Mouse (Mus musculus): ENCODE data around the gene Mrrf. TPM values are rescaled to one million over a fixed set of nuclear protein-coding genes. Genes with fewer than 3 reads are reported as not detected.

Gene Mrrf
- polyA plus RNA-seq, 1 experiment from 2014 or later: 30.8 TPM

- Histone ChIP-seq H3K9me3 (ENCODE audit: control insufficient read depth, low read length) (no peaks in the 10 kb centered on the region), H3K9ac (ENCODE audit: low read length) (no peak overlapping the region), H3K27me3 (ENCODE audit: control insufficient read depth, insufficient read depth, low read length) (peaks cover 21% of the 10 kb centered on the region), H3K4me1 (ENCODE audit: control insufficient read depth, insufficient read depth, low read length) (no peaks in the 10 kb centered on the region), H3K4me3 (ENCODE audit: low read depth, low read length) (no peak overlapping the region), H3K4me2 (no peak overlapping the region), H3K27ac (ENCODE audit: low read depth, low read length) (no peak overlapping the region), H3K36me3 (ENCODE audit: control insufficient read depth, insufficient read depth, low read length) (no peaks in the 10 kb centered on the region)
- no peak for ATAC-seq (ENCODE audit: low FRiP score)
- DNase-seq (ENCODE audit: low spot score, missing footprints): no peak
- WGBS: 90% methylated on average over 5 of the region's 5 CpGs
Measured at GRCm38 (mm10) chr2:36215203-36215739, 79.1 kb downstream of the Mrrf start.

GRCm38 (mm10) chr2:36216546-36216945 lies 80.4 kb downstream of the Mrrf start:
- H3K27ac ChIP-seq (ENCODE audit: low read depth, low read length): no peak overlapping the region
- DNase-seq (ENCODE audit: low spot score, missing footprints) (no peak), ATAC-seq (ENCODE audit: low FRiP score) (no peak)
- no peaks in the 10 kb centered on the region for H3K4me1 ChIP-seq (ENCODE audit: control insufficient read depth, insufficient read depth, low read length)
- H3K4me3 ChIP-seq (ENCODE audit: low read depth, low read length): no peak overlapping the region
- no peak overlapping the region for H3K9ac ChIP-seq (ENCODE audit: low read length)
- no peak overlapping the region for H3K4me2 ChIP-seq
- H3K9me3 ChIP-seq (ENCODE audit: control insufficient read depth, low read length): no peaks in the 10 kb centered on the region
- peaks cover 8% of the 10 kb centered on the region for H3K27me3 ChIP-seq (ENCODE audit: control insufficient read depth, insufficient read depth, low read length)
- no peaks in the 10 kb centered on the region for H3K36me3 ChIP-seq (ENCODE audit: control insufficient read depth, insufficient read depth, low read length)

- ATAC-seq (ENCODE audit: low FRiP score) (no peak), DNase-seq (ENCODE audit: low spot score, missing footprints) (no peak)
- Histone ChIP-seq H3K4me2 (no peak overlapping the region), H3K27me3 (ENCODE audit: control insufficient read depth, insufficient read depth, low read length) (peaks cover 3% of the 10 kb centered on the region; the same call in 1 of the 2 replicates), H3K9me3 (ENCODE audit: control insufficient read depth, low read length) (no peaks in the 10 kb centered on the region), H3K4me1 (ENCODE audit: control insufficient read depth, insufficient read depth, low read length) (no peaks in the 10 kb centered on the region), H3K4me3 (ENCODE audit: low read depth, low read length) (no peak overlapping the region), H3K27ac (ENCODE audit: low read depth, low read length) (no peak overlapping the region), H3K36me3 (ENCODE audit: control insufficient read depth, insufficient read depth, low read length) (no peaks in the 10 kb centered on the region), H3K9ac (ENCODE audit: low read length) (no peak overlapping the region)
- 60% methylated on average over 4 of the region's 4 CpGs for whole genome bisulfite sequencing
Measured at GRCm38 (mm10) chr2:36216953-36217573, 80.9 kb downstream of the Mrrf start.

- Histone ChIP-seq H3K36me3 (ENCODE audit: control insufficient read depth, insufficient read depth, low read length) (no peaks in the 10 kb centered on the region), H3K4me2 (no peak overlapping the region), H3K4me1 (ENCODE audit: control insufficient read depth, insufficient read depth, low read length) (no peaks in the 10 kb centered on the region), H3K27ac (ENCODE audit: low read depth, low read length) (no peak overlapping the region), H3K4me3 (ENCODE audit: low read depth, low read length) (no peak overlapping the region), H3K27me3 (ENCODE audit: control insufficient read depth, insufficient read depth, low read length) (no peaks in the 10 kb centered on the region), H3K9me3 (ENCODE audit: control insufficient read depth, low read length) (no peaks in the 10 kb centered on the region), H3K9ac (ENCODE audit: low read length) (no peak overlapping the region)
- ATAC-seq (ENCODE audit: low FRiP score) (no peak), DNase-seq (ENCODE audit: low spot score, missing footprints) (no peak)
- WGBS: 62% methylated on average over 5 of the region's 5 CpGs
Measured at GRCm38 (mm10) chr2:36217692-36218233, 81.6 kb downstream of the Mrrf start.

- no peak for ATAC-seq (ENCODE audit: low FRiP score)
- DNase-seq (ENCODE audit: low spot score, missing footprints): no peak
- Histone ChIP-seq H3K4me1 (ENCODE audit: control insufficient read depth, insufficient read depth, low read length) (no peaks in the 10 kb centered on the region), H3K4me3 (ENCODE audit: low read depth, low read length) (no peak overlapping the region), H3K36me3 (ENCODE audit: control insufficient read depth, insufficient read depth, low read length) (no peaks in the 10 kb centered on the region), H3K4me2 (no peak overlapping the region), H3K27me3 (ENCODE audit: control insufficient read depth, insufficient read depth, low read length) (no peaks in the 10 kb centered on the region), H3K9me3 (ENCODE audit: control insufficient read depth, low read length) (no peaks in the 10 kb centered on the region), H3K9ac (ENCODE audit: low read length) (no peak overlapping the region), H3K27ac (ENCODE audit: low read depth, low read length) (no peak overlapping the region)
- WGBS: 88% methylated on average over 8 of the region's 8 CpGs
Measured at GRCm38 (mm10) chr2:36220106-36220505, 83.9 kb downstream of the Mrrf start.

GRCm38 (mm10) chr2:36220891-36221290 lies 84.7 kb downstream of the Mrrf start:
- H3K27me3 ChIP-seq (ENCODE audit: control insufficient read depth, insufficient read depth, low read length): no peaks in the 10 kb centered on the region
- no peak overlapping the region for H3K4me3 ChIP-seq (ENCODE audit: low read depth, low read length)
- no peak overlapping the region for H3K27ac ChIP-seq (ENCODE audit: low read depth, low read length)
- H3K9me3 ChIP-seq (ENCODE audit: control insufficient read depth, low read length): no peaks in the 10 kb centered on the region
- no peak for ATAC-seq (ENCODE audit: low FRiP score)
- no peak for DNase-seq (ENCODE audit: low spot score, missing footprints)
- H3K4me1 ChIP-seq (ENCODE audit: control insufficient read depth, insufficient read depth, low read length): no peaks in the 10 kb centered on the region
- H3K36me3 ChIP-seq (ENCODE audit: control insufficient read depth, insufficient read depth, low read length): no peaks in the 10 kb centered on the region
- WGBS: 81% methylated on average over 4 of the region's 4 CpGs
- H3K9ac ChIP-seq (ENCODE audit: low read length): no peak overlapping the region
- no peak overlapping the region for H3K4me2 ChIP-seq

- 73% methylated on average over 7 of the region's 7 CpGs for WGBS
- H3K27ac ChIP-seq (ENCODE audit: low read depth, low read length): no peak overlapping the region
- no peaks in the 10 kb centered on the region for H3K27me3 ChIP-seq (ENCODE audit: control insufficient read depth, insufficient read depth, low read length)
- H3K9me3 ChIP-seq (ENCODE audit: control insufficient read depth, low read length): no peaks in the 10 kb centered on the region
- no peaks in the 10 kb centered on the region for H3K36me3 ChIP-seq (ENCODE audit: control insufficient read depth, insufficient read depth, low read length)
- H3K4me1 ChIP-seq (ENCODE audit: control insufficient read depth, insufficient read depth, low read length): no peaks in the 10 kb centered on the region
- H3K4me3 ChIP-seq (ENCODE audit: low read depth, low read length): no peak overlapping the region
- ATAC-seq (ENCODE audit: low FRiP score): no peak
- H3K9ac ChIP-seq (ENCODE audit: low read length): no peak overlapping the region
- no peak for DNase-seq (ENCODE audit: low spot score, missing footprints)
- H3K4me2 ChIP-seq: no peak overlapping the region
Measured at GRCm38 (mm10) chr2:36222168-36222848, 86.1 kb downstream of the Mrrf start.

GRCm38 (mm10) chr2:36223436-36223835 lies 87.2 kb downstream of the Mrrf start:
- H3K9ac ChIP-seq (ENCODE audit: low read length): no peak overlapping the region
- DNase-seq (ENCODE audit: low spot score, missing footprints) (no peak), ATAC-seq (ENCODE audit: low FRiP score) (no peak)
- H3K36me3 ChIP-seq (ENCODE audit: control insufficient read depth, insufficient read depth, low read length): no peaks in the 10 kb centered on the region
- no peak overlapping the region for H3K4me2 ChIP-seq
- H3K4me3 ChIP-seq (ENCODE audit: low read depth, low read length): no peak overlapping the region
- no peaks in the 10 kb centered on the region for H3K4me1 ChIP-seq (ENCODE audit: control insufficient read depth, insufficient read depth, low read length)
- no peak overlapping the region for H3K27ac ChIP-seq (ENCODE audit: low read depth, low read length)
- H3K27me3 ChIP-seq (ENCODE audit: control insufficient read depth, insufficient read depth, low read length): no peaks in the 10 kb centered on the region
- no peaks in the 10 kb centered on the region for H3K9me3 ChIP-seq (ENCODE audit: control insufficient read depth, low read length)

- Histone ChIP-seq H3K9me3 (ENCODE audit: control insufficient read depth, low read length) (no peaks in the 10 kb centered on the region), H3K27me3 (ENCODE audit: control insufficient read depth, insufficient read depth, low read length) (no peaks in the 10 kb centered on the region), H3K4me2 (no peak overlapping the region), H3K9ac (ENCODE audit: low read length) (no peak overlapping the region), H3K27ac (ENCODE audit: low read depth, low read length) (no peak overlapping the region), H3K36me3 (ENCODE audit: control insufficient read depth, insufficient read depth, low read length) (no peaks in the 10 kb centered on the region), H3K4me3 (ENCODE audit: low read depth, low read length) (no peak overlapping the region), H3K4me1 (ENCODE audit: control insufficient read depth, insufficient read depth, low read length) (no peaks in the 10 kb centered on the region)
- DNase-seq (ENCODE audit: low spot score, missing footprints) (no peak), ATAC-seq (ENCODE audit: low FRiP score) (no peak)
- WGBS: 86% methylated on average over 7 of the region's 7 CpGs
Measured at GRCm38 (mm10) chr2:36224153-36224552, 88.0 kb downstream of the Mrrf start.

All from midbrain, embryonic 11.5 days (tissue).